In genomic region chrX:48513824-48514223, GRCm38 (mm10) we compare ENCODE assay signal across 8 mouse cellular contexts. TPM values are rescaled to one million over a fixed set of nuclear protein-coding genes. Genes with fewer than 3 reads are reported as not detected.
DNase-seq lines count a peak whose midpoint lies in the region; ATAC-seq and TF ChIP-seq lines count a peak whose summit lies in the region.

No protein-coding gene starts in this region.

- 15% methylated on average over 13 of the region's 13 CpGs for WGBS in heart, embryonic 15.5 days
- WGBS in forebrain, embryonic 14.5 days: 28% methylated on average over 13 of the region's 13 CpGs
- 9% methylated on average over 13 of the region's 13 CpGs for WGBS in liver, embryonic 15.5 days (ENCODE audit: insufficient replicate concordance)

- H3K27ac ChIP-seq in heart, embryonic 15.5 days: peak overlapping the region; percentile 63
- no peak overlapping the region for H3K27ac ChIP-seq in ES-E14 (ENCODE audit: insufficient read depth, low read depth, low read length, poor library complexity, severe bottlenecking)
- no peak overlapping the region for H3K27ac ChIP-seq in forebrain, embryonic 14.5 days (ENCODE audit: low read depth, low read length)
- H3K27ac ChIP-seq in liver, embryonic 15.5 days (replicated peaks): 0 out of 2 replicates have a peak overlapping the region, but pooled peaks have one; percentile 45

- H3K36me3 ChIP-seq in heart, embryonic 15.5 days: no peaks in the 10 kb centered on the region
- no peaks in the 10 kb centered on the region for H3K36me3 ChIP-seq in ES-E14 (ENCODE audit: control insufficient read depth, insufficient read depth, low read length, poor library complexity, severe bottlenecking)
- H3K36me3 ChIP-seq in forebrain, embryonic 14.5 days (ENCODE audit: control insufficient read depth, insufficient read depth, low read length): no peaks in the 10 kb centered on the region
- no peaks in the 10 kb centered on the region for H3K36me3 ChIP-seq in liver, embryonic 15.5 days (replicated peaks)

- no peak for ATAC-seq in heart, embryonic 15.5 days (replicated peaks; ENCODE audit: insufficient number of reproducible peaks, insufficient read depth, low FRiP score, low read depth)
- ATAC-seq in forebrain, embryonic 14.5 days: no peak
- no peak for ATAC-seq in liver, embryonic 15.5 days (ENCODE audit: insufficient read depth)

- H3K9me3 ChIP-seq in heart, embryonic 15.5 days (replicated peaks): no peaks in the 10 kb centered on the region
- H3K9me3 ChIP-seq in ES-E14 (ENCODE audit: control insufficient read depth, insufficient read depth, low read depth, low read length): no peaks in the 10 kb centered on the region
- no peaks in the 10 kb centered on the region for H3K9me3 ChIP-seq in forebrain, embryonic 14.5 days (replicated peaks; ENCODE audit: control insufficient read depth, low read length)
- no peaks in the 10 kb centered on the region for H3K9me3 ChIP-seq in liver, embryonic 15.5 days (replicated peaks)

- in situ Hi-C loops in ES-E14 (cut with MboI; ENCODE audit: low sequenced_read_pairs in 2 of 2, unreplicated experiment in 2 of 2): no loop called here

- no peaks in the 10 kb centered on the region for H3K27me3 ChIP-seq in heart, embryonic 15.5 days
- no peaks in the 10 kb centered on the region for H3K27me3 ChIP-seq in forebrain, embryonic 14.5 days (replicated peaks; ENCODE audit: control insufficient read depth, insufficient read depth, low read length)
- H3K27me3 ChIP-seq in liver, embryonic 15.5 days: peaks cover 7% of the 10 kb centered on the region; the same call in 1 of the 2 replicates

- no peak for DNase-seq in heart, adult 8-10 months (ENCODE audit: low spot score)
- no peak for DNase-seq in ES-E14 (ENCODE audit: low read depth, low spot score)
- no peak for DNase-seq in forebrain, embryonic 14.5 days (ENCODE audit: low spot score)
- DNase-seq in testis, postnatal 14 days (ENCODE audit: low spot score): peak; percentile 7
- DNase-seq in adrenal gland, postnatal 10 days: no peak
- DNase-seq in layer of hippocampus, postnatal 36 days: no peak

- peak overlapping the region; percentile 60 for H3K4me3 ChIP-seq in heart, embryonic 15.5 days
- peak overlapping the region; percentile 23 to 50 for H3K4me3 ChIP-seq in ES-E14 (ENCODE audit: insufficient read depth in 1 of 2, low read depth in 1 of 2, low read length in 2 of 2, poor library complexity in 1 of 2, severe bottlenecking in 1 of 2)
- H3K4me3 ChIP-seq in forebrain, embryonic 14.5 days (ENCODE audit: low read depth, low read length): peak overlapping the region; percentile 44
- H3K4me3 ChIP-seq in liver, embryonic 15.5 days (replicated peaks): peak overlapping the region; percentile 70

- H3K4me2 ChIP-seq in heart, embryonic 15.5 days: peak overlapping the region; percentile 53
- H3K4me2 ChIP-seq in forebrain, embryonic 14.5 days (ENCODE audit: low read length): peak overlapping the region; percentile 44
- peak overlapping the region; percentile 73 for H3K4me2 ChIP-seq in liver, embryonic 15.5 days

- H3K4me1 ChIP-seq in heart, embryonic 15.5 days (replicated peaks): peaks cover 3% of the 10 kb centered on the region; the same call in 1 of the 2 replicates
- H3K4me1 ChIP-seq in ES-E14 (ENCODE audit: control insufficient read depth in 2 of 2, insufficient read depth in 2 of 2, low read length in 2 of 2, poor library complexity in 1 of 2): no peaks in the 10 kb centered on the region; a peak in 1 of 4 replicates
- H3K4me1 ChIP-seq in forebrain, embryonic 14.5 days (ENCODE audit: control insufficient read depth, insufficient read depth, low read length): no peaks in the 10 kb centered on the region
- peaks cover 10% of the 10 kb centered on the region for H3K4me1 ChIP-seq in liver, embryonic 15.5 days (replicated peaks)

- peak overlapping the region; percentile 63 for H3K9ac ChIP-seq in heart, embryonic 15.5 days
- H3K9ac ChIP-seq in ES-E14 (ENCODE audit: insufficient read depth, low read depth, low read length, poor library complexity, severe bottlenecking): peak overlapping the region; percentile 24; the same call in 1 of the 2 replicates
- H3K9ac ChIP-seq in forebrain, embryonic 14.5 days (ENCODE audit: low read length): peak overlapping the region; percentile 32; the same call in 1 of the 2 replicates
- peak overlapping the region; percentile 32 for H3K9ac ChIP-seq in liver, embryonic 15.5 days

TF ChIP-seq in ES-E14, 5 proteins besides CTCF, POLR2A, EP300 and RAD21:
- TF ChIP-seq ZC3H11A (IDR thresholded peaks at IDR 0.05; ENCODE audit: borderline replicate concordance, low read depth, low read length) (no peak), CHD2 (IDR thresholded peaks at IDR 0.05; ENCODE audit: low read depth, low read length) (no peak), ZNF384 (IDR thresholded peaks at IDR 0.05; ENCODE audit: low read depth, low read length) (no peak; the same call in none of the 2 replicates)

RNA-seq across cellular contexts. Expression of gene Aifm1, which starts 0.5 kb away (rescaled TPM):
- 102 and 115 TPM in 2 replicates for polyA plus RNA-seq in heart, embryonic 15.5 days (2015; fragmentation: Nextera tagmentation; extraction: Ambion mirVana)
- total RNA-seq in heart, adult 8-10 months (2022): 100 to 1,000 TPM in 1 of 4 experiments, 10 to 100 TPM in 3; 88.6 to 105 (median 94.1) TPM
- 88.9 and 118 TPM in 2 replicates for total RNA-seq in ES-E14 (2012; rRNA removed)
- 46.0 and 49.9 TPM in 2 replicates for polyA plus RNA-seq in forebrain, embryonic 14.5 days (2014; fragmentation: Nextera tagmentation; extraction: Ambion mirVana)
- polyA plus RNA-seq in liver, embryonic 15.5 days (2015; fragmentation: Nextera tagmentation; extraction: Ambion mirVana): 55.5 and 59.5 TPM in 2 replicates
- total RNA-seq in adrenal gland, postnatal 10 days (2021): 100 to 1,000 TPM; 170 to 174 TPM
- total RNA-seq in layer of hippocampus, postnatal 36 days (2021): 10 to 100 TPM; 28.3 to 29.0 TPM

RNA-seq across cellular contexts. Expression of gene Rab33a, which starts 5.3 kb away (rescaled TPM):
- 4.9 and 5.0 TPM in 2 replicates for polyA plus RNA-seq in heart, embryonic 15.5 days (2015; fragmentation: Nextera tagmentation; extraction: Ambion mirVana)
- total RNA-seq in heart, adult 8-10 months (2022): under 1 TPM in 3 of 4 experiments, not detected in 1; 0.28 to 0.40 (median 0.31) TPM
- 0.76 and 1.8 TPM in 2 replicates for total RNA-seq in ES-E14 (2012; rRNA removed)
- polyA plus RNA-seq in forebrain, embryonic 14.5 days (2014; fragmentation: Nextera tagmentation; extraction: Ambion mirVana): 74.8 and 84.5 TPM in 2 replicates
- 0.39 and 0.48 TPM in 2 replicates for polyA plus RNA-seq in liver, embryonic 15.5 days (2015; fragmentation: Nextera tagmentation; extraction: Ambion mirVana)
- total RNA-seq in adrenal gland, postnatal 10 days (2021): 10 to 100 TPM; 18.1 to 18.9 TPM
- 10 to 100 TPM; 20.6 to 22.2 TPM for total RNA-seq in layer of hippocampus, postnatal 36 days (2021)

RNA-seq across cellular contexts. Expression of gene Elf4, which starts 50.9 kb away (rescaled TPM):
- polyA plus RNA-seq in heart, embryonic 15.5 days (2015; fragmentation: Nextera tagmentation; extraction: Ambion mirVana): 8.4 and 11.2 TPM in 2 replicates
- total RNA-seq in heart, adult 8-10 months (2022): 1 to 10 TPM; 3.4 to 6.1 (median 4.2) TPM
- total RNA-seq in ES-E14 (2012; rRNA removed): 1.9 and 2.7 TPM in 2 replicates
- 0.57 and 0.69 TPM in 2 replicates for polyA plus RNA-seq in forebrain, embryonic 14.5 days (2014; fragmentation: Nextera tagmentation; extraction: Ambion mirVana)
- polyA plus RNA-seq in liver, embryonic 15.5 days (2015; fragmentation: Nextera tagmentation; extraction: Ambion mirVana): 2.3 and 2.4 TPM in 2 replicates
- 10 to 100 TPM; 12.8 to 18.5 TPM for total RNA-seq in adrenal gland, postnatal 10 days (2021)
- under 1 TPM; 0.56 to 0.70 TPM for total RNA-seq in layer of hippocampus, postnatal 36 days (2021)

Comparison
In these comparisons a context has a peak if more than half of its experiments do, and no peak if none do; other contexts are left out.
1. H3K27ac ChIP-seq: peak in heart, embryonic 15.5 days (single experiment) and liver, embryonic 15.5 days (single experiment); none in ES-E14 (single experiment) and forebrain, embryonic 14.5 days (single experiment).
2. Peak in every context shown above with its lines, with median percentiles within 50 percentile points of each other: H3K4me2 ChIP-seq, H3K4me3 ChIP-seq and H3K9ac ChIP-seq.